Mouse (Mus musculus) brown adipose tissue, adult 24 weeks (tissue): ENCODE results near the gene Capns1. TPM values are rescaled to one million over a fixed set of nuclear protein-coding genes. Genes with fewer than 3 reads are reported as not detected.
"Not testable (repeated sequence)": the region's sequence is repeated elsewhere in the genome, so short reads cannot be mapped to it uniquely, and the experiment has no call there.

ENCODE experiments used
- H3K27ac ChIP-seq: fragments of 200-500 bp; replicated peaks from 2 replicates; pipeline ENCODE4 v1.5.1; 2012; ENCODE audit warnings: low read depth, mild to moderate bottlenecking, low read length
- H3K4me1 ChIP-seq: fragments of 200-500 bp; 2 replicates; pipeline ENCODE4 v1.6.1; 2012; ENCODE audit warnings: low read length, mixed read lengths; ENCODE audit not compliant: control insufficient read depth, insufficient read depth, insufficient read length
- H3K4me3 ChIP-seq: fragments of 200-500 bp; 2 replicates; pipeline ENCODE4 v1.5.1; 2012; ENCODE audit warnings: low read depth, mild to moderate bottlenecking, low read length, moderate library complexity; ENCODE audit not compliant: insufficient read depth
- polyA plus RNA-seq: library from polyadenylated mRNA; stranded (reverse); fragments of >200 nt; gene quantifications from 2 replicates; pipeline ENCODE4 v1.2.4, GENCODE M21; 2012; ENCODE audit not compliant: missing spikeins, insufficient read depth, insufficient read length

Gene Capns1
- polyA plus RNA-seq, 1 experiment = 708 TPM

GRCm38 (mm10) chr7:30194884-30195283 lies 3.7 kb downstream of the Capns1 start:
- Histone ChIP-seq H3K4me1 (0 out of 2 replicates have a peak, but pooled peaks cover 7% of the 10 kb centered on the region), H3K27ac (peak overlapping the region; percentile 98), H3K4me3 (peak overlapping the region; percentile 94)

- Histone ChIP-seq H3K4me3 (peak overlapping the region; percentile 94), H3K27ac (peak overlapping the region; percentile 98), H3K4me1 (0 out of 2 replicates have a peak, but pooled peaks cover 7% of the 10 kb centered on the region)
These were observed 4.3 kb downstream of the Capns1 start for GRCm38 (mm10) chr7:30194101-30194831.

- 0 out of 2 replicates have a peak, but pooled peaks cover 7% of the 10 kb centered on the region for H3K4me1 ChIP-seq
- no peak overlapping the region for H3K27ac ChIP-seq
- peak overlapping the region; percentile 94 for H3K4me3 ChIP-seq
These were observed 5.0 kb downstream of the Capns1 start for GRCm38 (mm10) chr7:30193581-30194100.

GRCm38 (mm10) chr7:30193013-30193412 lies 5.6 kb downstream of the Capns1 start:
- peak overlapping the region; percentile 45 for H3K4me3 ChIP-seq
- 0 out of 2 replicates have a peak, but pooled peaks cover 5% of the 10 kb centered on the region for H3K4me1 ChIP-seq
- H3K27ac ChIP-seq = no peak overlapping the region

GRCm38 (mm10) chr7:30192088-30192487 lies 6.5 kb downstream of the Capns1 start:
- H3K4me3 ChIP-seq = no peak overlapping the region
- H3K4me1 ChIP-seq = 0 out of 2 replicates have a peak, but pooled peaks cover 2% of the 10 kb centered on the region
- no peak overlapping the region for H3K27ac ChIP-seq

GRCm38 (mm10) chr7:30189116-30189491 lies 9.5 kb downstream of the Capns1 start:
- Histone ChIP-seq H3K27ac (no peak overlapping the region), H3K4me1 (0 out of 2 replicates have a peak, but pooled peaks cover 2% of the 10 kb centered on the region)

GRCm38 (mm10) chr7:30188344-30189115 lies 10.1 kb downstream of the Capns1 start:
- Histone ChIP-seq H3K4me1 (0 out of 2 replicates have a peak, but pooled peaks cover 2% of the 10 kb centered on the region), H3K4me3 (no peak overlapping the region), H3K27ac (no peak overlapping the region)

More at GRCm38 (mm10) chr7:30189116-30189491, 9.5 kb downstream of the Capns1 start:
- no peak overlapping the region for H3K4me3 ChIP-seq

- peak overlapping the region; percentile 66 for H3K4me3 ChIP-seq
- H3K4me1 ChIP-seq = no peaks in the 10 kb centered on the region
- H3K27ac ChIP-seq = peak overlapping the region; percentile 82
These were observed 13.8 kb downstream of the Capns1 start for GRCm38 (mm10) chr7:30184641-30185348.

GRCm38 (mm10) chr7:30183879-30184289 lies 14.7 kb downstream of the Capns1 start, which contains the start of gene Cox7a1:
Gene Cox7a1 (plus strand): TSS chr7:30184144.
- H3K4me1 ChIP-seq = no peaks in the 10 kb centered on the region
- peak within 1 kb of the TSS; percentile 66 for H3K4me3 ChIP-seq
- H3K27ac ChIP-seq = peak within 1 kb of the TSS; percentile 82

- not testable (repeated sequence) for H3K4me3 ChIP-seq, H3K4me1 ChIP-seq, H3K27ac ChIP-seq
These were observed 15.4 kb downstream of the Capns1 start for GRCm38 (mm10) chr7:30183189-30183588.

GRCm38 (mm10) chr7:30181929-30182328 lies 16.7 kb downstream of the Capns1 start:
- not testable (repeated sequence) for H3K4me3 ChIP-seq, H3K27ac ChIP-seq, H3K4me1 ChIP-seq

- Histone ChIP-seq H3K4me3 (no peak overlapping the region), H3K4me1 (no peaks in the 10 kb centered on the region), H3K27ac (no peak overlapping the region)
These were observed 17.3 kb downstream of the Capns1 start for GRCm38 (mm10) chr7:30181308-30181707.

- Histone ChIP-seq H3K4me1 (no peaks in the 10 kb centered on the region), H3K27ac (no peak overlapping the region), H3K4me3 (no peak overlapping the region)
These were observed 20.4 kb downstream of the Capns1 start for GRCm38 (mm10) chr7:30178256-30178655.

- no peak overlapping the region for H3K4me3 ChIP-seq
- H3K27ac ChIP-seq = no peak overlapping the region
- H3K4me1 ChIP-seq = no peaks in the 10 kb centered on the region
These were observed 22.1 kb downstream of the Capns1 start for GRCm38 (mm10) chr7:30176474-30176873.
